Mouse (Mus musculus): Measurements from ENCODE around the gene St3gal3.

Gene St3gal3

DNA sequence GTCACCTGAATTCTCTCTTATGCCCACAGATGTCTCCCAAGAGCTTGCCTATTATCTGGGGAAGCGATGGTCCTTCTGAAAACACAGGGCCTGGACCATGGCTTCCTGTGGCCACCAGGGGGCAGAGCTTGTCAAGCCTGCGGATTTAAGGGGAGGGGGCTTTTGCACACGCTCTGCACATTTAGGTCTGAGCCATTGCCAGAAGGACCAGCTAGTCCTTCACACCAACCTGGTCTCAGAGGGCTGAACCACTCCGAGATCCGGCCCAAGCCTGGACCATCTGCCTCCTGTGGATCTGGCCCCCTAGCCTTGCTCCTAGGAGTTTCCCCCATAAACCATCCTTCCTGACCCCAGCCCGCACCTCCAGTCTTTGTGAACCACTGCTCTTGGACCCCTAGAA, 206.5 kb downstream of the St3gal3 start:
- DNase-seq (ENCODE audit: low read depth, low spot score) = peak; percentile 76

GRCm38 (mm10) chr4:117926545-117927482, 207.9 kb downstream of the St3gal3 start:
- DNase-seq (ENCODE audit: low read depth, low spot score) = peak; percentile 42

GRCm38 (mm10) chr4:117924916-117925315, 209.8 kb downstream of the St3gal3 start:
- DNase-seq (ENCODE audit: low read depth, low spot score) = no peak

- no peak for DNase-seq (ENCODE audit: low read depth, low spot score)
Measured at GRCm38 (mm10) chr4:117923450-117923849, 211.3 kb downstream of the St3gal3 start.

- no peak for DNase-seq (ENCODE audit: low read depth, low spot score)
Measured at GRCm38 (mm10) chr4:117921358-117921757, 213.4 kb downstream of the St3gal3 start.

DNA sequence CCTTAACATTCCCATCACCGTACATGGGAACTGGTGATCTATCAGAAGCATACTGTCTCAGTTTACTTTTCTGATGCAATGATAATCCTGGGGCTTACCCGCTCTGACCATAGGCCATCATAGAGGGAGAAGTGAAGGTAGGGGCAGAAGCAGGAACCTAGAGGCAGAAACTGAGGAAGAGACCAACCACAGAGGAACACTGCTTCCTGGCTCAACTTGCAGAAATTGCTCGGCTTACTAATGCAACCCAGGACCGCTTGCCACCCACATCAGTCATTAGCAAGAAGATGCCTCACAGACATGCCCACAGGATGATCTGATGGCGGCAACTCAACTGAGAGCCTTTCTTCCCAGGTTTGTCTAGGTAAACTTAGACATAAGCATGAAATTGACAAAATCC, 216.0 kb downstream of the St3gal3 start:
- DNase-seq (ENCODE audit: low read depth, low spot score) = no peak

DNA sequence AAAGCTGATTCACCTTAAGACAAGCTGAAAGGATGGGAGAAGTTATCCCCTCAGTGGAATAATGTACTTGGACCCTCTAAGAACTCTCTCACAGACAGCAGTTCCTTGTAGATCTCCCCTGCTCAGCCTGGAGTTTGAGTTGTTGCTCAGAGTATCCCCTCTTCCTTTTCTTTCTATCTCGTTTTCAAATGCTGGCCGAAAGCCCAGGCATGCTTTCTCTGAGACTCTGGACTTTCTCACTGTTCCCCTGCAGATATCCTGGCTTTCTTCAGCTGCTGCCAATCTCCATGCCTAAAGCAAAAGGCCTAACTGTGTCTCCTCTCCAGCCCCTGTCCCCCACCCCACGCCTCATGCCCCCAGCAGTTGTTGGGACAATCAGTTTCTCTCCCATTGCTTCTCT, 216.5 kb downstream of the St3gal3 start:
- DNase-seq (ENCODE audit: low read depth, low spot score) = no peak

- DNase-seq (ENCODE audit: low read depth, low spot score) = no peak
Measured at GRCm38 (mm10) chr4:117917847-117918246, 216.9 kb downstream of the St3gal3 start.

GRCm38 (mm10) chr4:117917402-117917801, 217.3 kb downstream of the St3gal3 start:
- no peak for DNase-seq (ENCODE audit: low read depth, low spot score)

DNA sequence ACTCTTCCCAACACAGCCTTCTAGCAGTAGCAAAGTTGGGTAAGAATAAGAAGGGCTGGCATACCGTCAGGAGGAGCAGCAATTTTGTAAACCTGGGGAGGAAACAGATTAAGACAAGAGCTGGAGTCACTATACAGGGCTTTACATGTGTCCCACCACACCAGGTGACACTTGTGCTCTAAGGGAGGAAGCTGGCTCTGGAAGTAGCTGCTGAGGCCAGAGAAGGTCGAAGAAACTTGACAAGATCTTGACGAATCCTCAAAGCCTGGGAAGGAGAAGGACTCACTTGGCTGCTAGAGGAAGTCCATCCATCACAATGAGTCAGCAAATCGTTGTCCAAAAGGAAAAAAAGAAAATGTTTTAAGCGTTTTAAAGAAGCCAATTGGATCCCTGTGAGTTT, 218.3 kb downstream of the St3gal3 start:
- DNase-seq (ENCODE audit: low read depth, low spot score) = no peak

DNA sequence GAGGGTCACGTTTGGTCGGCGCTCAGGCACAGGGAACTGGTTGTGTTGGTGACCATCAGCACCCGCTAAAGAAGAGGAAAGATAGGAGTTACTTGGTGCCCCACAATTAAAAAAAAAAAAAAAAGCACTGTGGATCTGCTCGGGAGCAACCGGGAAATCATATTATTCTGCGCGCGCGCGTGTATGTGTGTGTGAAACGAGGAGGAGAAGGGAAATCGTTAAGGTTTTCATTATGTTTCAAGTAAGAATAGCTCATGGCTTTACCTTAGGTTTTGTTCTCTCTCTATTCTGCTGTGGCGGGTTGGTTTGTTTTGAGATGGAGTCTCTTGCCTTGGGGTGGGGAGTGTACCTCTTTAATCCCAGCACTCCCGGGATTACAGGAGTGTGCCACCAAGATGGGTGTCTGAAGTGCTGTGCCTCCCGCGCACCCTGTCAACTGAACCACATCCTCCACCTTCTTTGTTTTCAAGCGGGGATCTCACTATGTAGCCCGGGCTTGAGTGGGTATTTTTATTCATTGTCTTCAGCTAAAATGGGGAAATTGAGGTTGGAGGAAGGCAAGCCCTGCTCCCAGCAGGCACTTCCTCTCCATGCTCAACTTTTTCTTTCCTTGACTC, 219.1 kb downstream of the St3gal3 start:
- peak; percentile 37 for DNase-seq (ENCODE audit: low read depth, low spot score)

DNA sequence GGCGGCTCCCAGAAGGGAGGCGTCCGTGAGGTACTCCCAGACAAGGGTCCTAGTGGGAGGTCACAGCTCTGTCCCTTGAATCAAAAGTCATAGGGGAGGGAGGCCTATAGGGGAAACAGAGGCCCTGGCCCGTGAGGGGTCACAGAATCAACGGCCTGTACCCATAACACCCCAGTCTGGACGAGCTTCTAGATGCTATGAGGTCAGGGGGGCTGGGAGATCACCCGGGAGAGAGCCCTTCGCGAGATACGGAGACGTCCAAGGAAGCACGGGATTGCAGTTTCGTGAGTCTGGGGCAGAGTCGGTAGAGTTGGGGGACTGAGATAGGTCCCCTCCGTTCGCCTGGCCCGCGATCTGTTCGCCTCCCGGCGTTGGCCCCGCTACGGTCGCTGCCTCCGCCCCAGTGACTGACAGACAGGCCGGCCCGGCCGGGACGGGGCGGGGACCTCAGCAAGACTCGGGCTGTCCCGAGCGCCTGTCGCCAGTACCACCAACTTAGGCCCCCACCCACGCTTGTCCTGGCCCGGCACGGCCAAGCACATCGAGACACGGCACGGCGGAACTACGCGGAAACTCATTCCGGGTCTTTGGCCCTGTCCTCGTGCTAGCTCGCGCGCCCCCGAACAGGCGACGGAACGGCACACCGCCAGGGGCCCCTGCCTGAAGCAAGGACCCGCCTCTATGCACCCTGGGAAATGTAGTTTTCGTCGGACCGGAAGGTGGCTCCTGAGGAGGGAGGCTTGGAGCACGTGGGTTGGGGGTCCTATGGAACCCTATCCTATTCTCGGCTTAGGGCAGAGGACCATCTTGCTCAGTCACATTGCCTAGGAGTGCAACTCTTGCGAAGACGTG, 219.9 kb downstream of the St3gal3 start, which contains the start of gene Ipo13:
Gene Ipo13 (minus strand): TSS at position 409 of the 852 bp plus-strand sequence.
- DNase-seq (ENCODE audit: low read depth, low spot score) = peak; percentile 96

GRCm38 (mm10) chr4:117914031-117914430, 220.7 kb downstream of the St3gal3 start:
- DNase-seq (ENCODE audit: low read depth, low spot score) = no peak

- peak; percentile 60 for DNase-seq (ENCODE audit: low read depth, low spot score)
Measured at GRCm38 (mm10) chr4:117913421-117913820, 221.3 kb downstream of the St3gal3 start.

DNA sequence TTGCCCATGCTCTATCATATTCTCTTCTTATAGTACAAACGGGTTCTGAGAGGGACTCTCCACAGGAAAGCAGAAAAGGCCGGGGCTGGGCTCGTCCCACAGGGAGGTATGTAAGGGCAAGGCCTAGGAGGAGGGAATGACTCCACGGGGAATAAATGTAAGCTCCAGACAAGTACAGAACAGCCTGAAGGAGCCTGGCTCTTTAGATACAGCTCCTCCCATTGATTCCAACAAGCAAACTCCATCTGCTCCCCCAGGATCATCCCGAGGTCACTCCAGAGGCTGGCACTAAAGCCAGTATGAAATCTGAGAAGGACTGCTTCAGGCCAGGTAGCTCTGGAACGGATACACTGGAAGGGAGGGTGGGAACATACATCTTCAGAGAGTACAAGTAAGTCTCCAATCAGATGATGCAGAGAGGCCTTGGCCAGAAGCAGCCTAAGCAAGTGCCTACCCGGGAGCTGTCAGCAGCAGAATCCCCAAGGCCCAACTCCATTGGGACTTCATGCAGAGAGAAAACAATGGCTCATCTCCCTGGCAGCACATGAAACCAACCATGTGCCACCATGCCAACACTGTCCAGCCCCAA, 221.9 kb downstream of the St3gal3 start:
- no peak for DNase-seq (ENCODE audit: low read depth, low spot score)

- DNase-seq (ENCODE audit: low read depth, low spot score) = no peak
Measured at GRCm38 (mm10) chr4:117912131-117912561, 222.6 kb downstream of the St3gal3 start.

DNA sequence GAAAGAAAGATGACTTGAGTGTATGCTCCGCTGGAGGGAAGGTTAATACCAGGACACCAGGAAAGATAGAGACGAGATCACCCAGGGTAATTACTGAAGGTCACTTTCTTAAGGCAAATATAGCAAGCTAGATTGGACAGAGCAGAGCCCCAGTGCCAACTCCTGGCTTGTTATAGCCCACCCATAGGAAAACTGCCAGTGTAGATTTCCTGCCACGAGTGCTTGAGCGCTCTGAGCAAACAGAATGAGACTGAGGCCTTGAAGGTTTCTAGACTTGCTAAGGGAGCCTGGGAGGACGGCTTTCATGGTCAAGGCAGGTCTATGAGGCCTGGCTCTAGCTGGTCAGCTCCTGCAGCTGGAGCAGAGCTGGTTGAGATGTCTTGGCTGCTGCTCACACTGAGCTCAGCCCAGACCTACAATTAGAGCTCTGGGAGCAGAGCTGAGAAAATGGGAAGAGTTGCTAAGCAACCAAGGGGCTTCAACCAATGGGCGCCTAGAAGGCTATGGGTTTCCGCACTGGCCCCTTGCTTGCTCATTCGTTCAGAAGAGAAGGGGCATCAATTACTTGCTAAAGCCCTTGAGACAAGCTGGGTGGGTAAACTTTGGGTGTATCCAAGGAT, 225.8 kb downstream of the St3gal3 start:
- DNase-seq (ENCODE audit: low read depth, low spot score) = no peak

DNA sequence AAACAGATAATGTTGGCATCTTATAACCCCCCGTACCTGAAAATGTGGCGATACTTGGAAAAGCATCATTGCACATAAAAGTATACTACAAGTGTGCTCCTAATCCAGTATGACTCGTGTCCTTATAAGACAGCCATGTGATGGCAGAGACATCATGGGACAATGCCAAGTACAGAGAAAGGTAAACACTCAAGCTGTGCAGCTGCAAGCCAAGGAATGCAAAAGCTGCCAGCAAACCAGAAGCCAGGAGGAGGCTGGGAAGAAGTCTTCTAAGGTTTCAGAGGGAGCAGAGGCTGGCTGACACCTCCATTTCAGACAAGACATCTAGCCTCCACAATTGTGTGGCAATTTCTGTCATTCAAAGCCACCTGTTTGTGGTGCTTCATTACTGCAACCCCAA, 228.5 kb downstream of the St3gal3 start:
- DNase-seq (ENCODE audit: low read depth, low spot score) = no peak

DNA sequence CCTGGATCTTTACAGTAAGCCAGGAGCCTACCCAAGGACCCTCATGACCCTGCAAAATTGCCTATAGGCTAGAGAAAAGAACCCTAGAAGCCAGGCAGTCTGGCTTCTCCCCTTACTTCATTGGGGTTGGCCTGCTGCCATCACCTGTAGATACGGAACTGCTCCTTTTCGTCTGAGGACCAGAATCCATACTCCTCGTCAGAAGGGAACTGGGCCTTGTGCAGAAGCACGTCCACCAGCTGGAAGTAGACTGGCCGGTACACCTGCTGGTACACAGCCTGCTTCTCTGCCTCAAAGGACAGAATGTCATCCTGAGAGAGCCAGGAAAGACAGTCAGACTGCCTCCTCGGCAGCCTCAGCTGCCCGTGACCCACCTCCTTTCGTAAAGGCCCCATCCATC, 230.0 kb downstream of the St3gal3 start:
- DNase-seq (ENCODE audit: low read depth, low spot score) = no peak

DNA sequence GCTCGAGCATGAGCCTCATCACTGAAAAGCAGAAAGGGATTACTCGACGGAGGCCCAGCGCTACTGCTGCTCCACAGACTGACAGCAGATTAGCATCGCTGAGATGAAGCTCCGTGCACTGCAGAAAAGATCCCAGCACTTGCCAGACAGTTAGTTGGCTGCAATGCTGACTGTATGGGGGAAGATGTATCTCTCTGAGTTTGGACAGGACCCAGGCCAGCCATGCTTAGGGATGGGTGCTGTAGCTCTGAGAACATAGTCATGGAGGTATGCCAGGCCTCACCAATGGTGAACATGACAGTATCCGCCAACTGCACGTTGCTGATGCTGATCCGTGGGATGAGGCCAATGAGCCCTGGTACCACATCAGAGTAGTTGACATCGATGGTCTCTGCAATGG, 230.6 kb downstream of the St3gal3 start:
- no peak for DNase-seq (ENCODE audit: low read depth, low spot score)

- DNase-seq (ENCODE audit: low read depth, low spot score) = no peak
Measured at GRCm38 (mm10) chr4:117898111-117898510, 236.6 kb downstream of the St3gal3 start.

Data from R1 (cell line).